In the genomic region with DNA sequence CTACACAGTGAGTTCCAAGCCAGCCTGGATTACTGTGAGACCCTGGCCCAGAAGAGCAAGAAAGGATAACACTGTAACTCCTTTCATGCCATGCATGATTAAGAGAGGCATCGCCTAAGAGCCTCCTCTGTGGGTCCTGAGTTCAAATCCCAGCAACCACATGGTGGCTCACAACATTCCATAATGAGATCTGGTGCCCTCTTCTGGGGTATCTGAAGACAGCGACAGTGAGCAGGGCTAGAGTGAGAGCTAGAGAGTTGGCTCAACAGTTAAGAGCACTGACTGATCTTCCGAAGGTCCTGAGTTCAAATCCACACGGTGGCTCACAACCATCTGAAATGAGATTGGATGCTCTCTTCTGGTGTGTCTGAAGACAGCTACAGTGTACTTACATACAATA, we compare ENCODE assay signal across 25 mouse cellular contexts. TPM values are rescaled to one million over a fixed set of nuclear protein-coding genes. Genes with fewer than 3 reads are reported as not detected.
DNase-seq lines count a peak whose midpoint lies in the region; ATAC-seq and TF ChIP-seq lines count a peak whose summit lies in the region.
"Had no signal": no experiment of that assay in that cellular context is flagged by ENCODE, and none has a peak within 500 bp of the region (broad histone marks: within the 10 kb centered on the region; RNA-seq: fewer than 3 reads in every experiment).

No protein-coding gene starts in this region.

- WGBS in cerebellum, adult 2 months, result 90% methylated on average over 4 of the region's 4 CpGs
- 99% methylated on average over 4 of the region's 4 CpGs for WGBS in kidney, postnatal 0 days

- TF ChIP-seq POLR2A in cerebellum, adult 2 months (IDR thresholded peaks at IDR 0.05; ENCODE audit: borderline replicate concordance, insufficient read depth, low read length), result no peak

- no peaks in the 10 kb centered on the region for H3K27me3 ChIP-seq in cerebellum, adult 2 months (ENCODE audit: control insufficient read depth, insufficient read depth, low read length)
- H3K27me3 ChIP-seq in kidney, postnatal 0 days (ENCODE audit: insufficient read depth, low read length), result no peaks in the 10 kb centered on the region
- H3K27me3 ChIP-seq: forebrain, embryonic 13.5 days; heart, embryonic 13.5 days; hindbrain, embryonic 15.5 days had no signal

- DNase-seq in cerebellum, adult 2 months, result no peak
- DNase-seq in cerebellum, postnatal 25 days, result no peak
- no peak for DNase-seq in kidney, postnatal 0 days (ENCODE audit: low spot score)
- no peak for DNase-seq in kidney, postnatal 36 days
- DNase-seq in ES-E14 (ENCODE audit: low read depth, low spot score), result no peak
- DNase-seq in ZHBTc4 (ENCODE audit: low read depth, low spot score), result peak; percentile 46
- DNase-seq in T-cell, adult 2 months (ENCODE audit: low spot score), result no peak
- DNase-seq in right cerebral cortex, adult 2 months (ENCODE audit: low spot score in 2 of 2), result no peak
- DNase-seq: adrenal gland, adult 2 months; adrenal gland, postnatal 36 days; cerebellum, adult 18-20 months; cerebellum, postnatal 36 days; forebrain, postnatal 0 days; gastrocnemius, postnatal 36 days; heart, adult 11 months; heart, postnatal 36 days; kidney, adult 11 months had no signal

- TF ChIP-seq CTCF in cerebellum, adult 2 months (IDR thresholded peaks at IDR 0.05; ENCODE audit: borderline replicate concordance, insufficient read depth, low read depth, low read length), result no peak
- peak; percentile 26; the same call in 1 of the 2 replicates for TF ChIP-seq CTCF in kidney, postnatal 0 days (IDR thresholded peaks at IDR 0.05; ENCODE audit: low read depth)

- in situ Hi-C loops in ES-E14 (cut with MboI; ENCODE audit: low sequenced_read_pairs in 2 of 2, unreplicated experiment in 2 of 2), result no loop called here

- no peak overlapping the region for H3K4me2 ChIP-seq in kidney, postnatal 0 days (ENCODE audit: low read length)
- H3K4me2 ChIP-seq: forebrain, embryonic 13.5 days; heart, embryonic 13.5 days; hindbrain, embryonic 15.5 days had no signal

- H3K27ac ChIP-seq in cerebellum, adult 2 months (ENCODE audit: insufficient read depth, low read length), result peak overlapping the region; percentile 95
- no peak overlapping the region for H3K27ac ChIP-seq in kidney, postnatal 0 days
- no peak overlapping the region for H3K27ac ChIP-seq in ES-E14 (ENCODE audit: insufficient read depth, low read depth, low read length, poor library complexity, severe bottlenecking)
- H3K27ac ChIP-seq: embryonic facial prominence, embryonic 10.5 days; forebrain, embryonic 13.5 days; hindbrain, embryonic 15.5 days had no signal

- no peak overlapping the region for H3K4me3 ChIP-seq in cerebellum, adult 2 months (replicated peaks; ENCODE audit: insufficient read depth, low read depth, low read length)
- no peak overlapping the region for H3K4me3 ChIP-seq in kidney, postnatal 0 days (replicated peaks; ENCODE audit: low read depth, low read length)
- H3K4me3 ChIP-seq in ES-E14 (ENCODE audit: insufficient read depth in 1 of 2, low read depth in 1 of 2, low read length in 2 of 2, poor library complexity in 1 of 2, severe bottlenecking in 1 of 2), result no peak overlapping the region
- H3K4me3 ChIP-seq: embryonic facial prominence, embryonic 10.5 days; forebrain, embryonic 13.5 days; heart, embryonic 13.5 days; hindbrain, embryonic 15.5 days had no signal

- H3K36me3 ChIP-seq in kidney, postnatal 0 days (ENCODE audit: insufficient read depth, low read length), result no peaks in the 10 kb centered on the region
- H3K36me3 ChIP-seq in ES-E14 (ENCODE audit: control insufficient read depth, insufficient read depth, low read length, poor library complexity, severe bottlenecking), result peaks cover 3% of the 10 kb centered on the region; the same call in 1 of the 2 replicates

- peaks cover 49% of the 10 kb centered on the region for H3K4me1 ChIP-seq in cerebellum, adult 2 months (ENCODE audit: control insufficient read depth, insufficient read depth, low read length)
- no peaks in the 10 kb centered on the region for H3K4me1 ChIP-seq in kidney, postnatal 0 days (replicated peaks; ENCODE audit: insufficient read depth, low read length)
- peaks cover 12 to 24% of the 10 kb centered on the region in 2 experiments for H3K4me1 ChIP-seq in ES-E14 (ENCODE audit: control insufficient read depth in 2 of 2, insufficient read depth in 2 of 2, low read length in 2 of 2, poor library complexity in 1 of 2)
- H3K4me1 ChIP-seq: embryonic facial prominence, embryonic 10.5 days; forebrain, embryonic 13.5 days had no signal

- no peak overlapping the region for H3K9ac ChIP-seq in kidney, postnatal 0 days (ENCODE audit: low read depth, low read length)
- H3K9ac ChIP-seq in ES-E14 (ENCODE audit: insufficient read depth, low read depth, low read length, poor library complexity, severe bottlenecking), result no peak overlapping the region
- H3K9ac ChIP-seq: forebrain, embryonic 13.5 days; forebrain, postnatal 0 days; heart, embryonic 13.5 days; hindbrain, embryonic 15.5 days had no signal

- no peak for ATAC-seq in kidney, postnatal 0 days (replicated peaks; ENCODE audit: low FRiP score, low read depth)
- ATAC-seq: activated CD4-positive, CD25-positive, alpha-beta regulatory T cell, adult 4 months; forebrain, embryonic 13.5 days; forebrain, postnatal 0 days had no signal

- H3K9me3 ChIP-seq in kidney, postnatal 0 days (replicated peaks; ENCODE audit: low read length), result no peaks in the 10 kb centered on the region
- H3K9me3 ChIP-seq in ES-E14 (ENCODE audit: control insufficient read depth, insufficient read depth, low read depth, low read length), result no peaks in the 10 kb centered on the region
- H3K9me3 ChIP-seq: embryonic facial prominence, embryonic 10.5 days; forebrain, embryonic 13.5 days; heart, embryonic 13.5 days; hindbrain, embryonic 15.5 days had no signal

TF ChIP-seq in ES-E14, 5 proteins besides CTCF, POLR2A, EP300 and RAD21:
- TF ChIP-seq ZNF384 (IDR thresholded peaks at IDR 0.05; ENCODE audit: low read depth, low read length) (0 out of 2 replicates have a peak, but pooled peaks have one; percentile 38), ZC3H11A (IDR thresholded peaks at IDR 0.05; ENCODE audit: borderline replicate concordance, low read depth, low read length) (no peak)
TF ChIP-seq in ES-E14: peak in this region for 1.

RNA-seq across cellular contexts. Expression of a gene that starts 6.7 kb away (rescaled TPM):
- polyA plus RNA-seq in cerebellum, adult 2 months (2012; rRNA removed), result 96.8 and 103 TPM in 2 replicates
- 72.6 and 73.2 TPM in 2 replicates for polyA plus RNA-seq in kidney, postnatal 0 days (2015; fragmentation: Nextera tagmentation; extraction: Ambion mirVana)
- total RNA-seq in ES-E14 (2012; rRNA removed), result 48.8 and 54.5 TPM in 2 replicates

RNA-seq across cellular contexts. Expression of a gene that starts 7.4 kb away (rescaled TPM):
- 43.2 and 47.6 TPM in 2 replicates for polyA plus RNA-seq in cerebellum, adult 2 months (2012; rRNA removed)
- 20.1 and 20.3 TPM in 2 replicates for polyA plus RNA-seq in kidney, postnatal 0 days (2015; fragmentation: Nextera tagmentation; extraction: Ambion mirVana)
- total RNA-seq in ES-E14 (2012; rRNA removed), result 26.4 and 29.5 TPM in 2 replicates

RNA-seq across cellular contexts. Expression of a gene that starts 23.5 kb away (rescaled TPM):
- 1.8 and 1.9 TPM in 2 replicates for polyA plus RNA-seq in cerebellum, adult 2 months (2012; rRNA removed)
- 0.82 and 1.6 TPM in 2 replicates for polyA plus RNA-seq in kidney, postnatal 0 days (2015; fragmentation: Nextera tagmentation; extraction: Ambion mirVana)
- total RNA-seq in ES-E14 (2012; rRNA removed), result 6.7 and 16.0 TPM in 2 replicates
- total RNA-seq: adrenal gland, adult 2 months; gastrocnemius, adult 18-20 months; gastrocnemius, postnatal 36 days; heart, postnatal 36 days had no signal
- polyA plus RNA-seq: activated CD4-positive, CD25-positive, alpha-beta regulatory T cell, adult 4 months; adrenal gland, adult 2 months; forebrain, embryonic 13.5 days; forebrain, postnatal 0 days; heart, postnatal 0 days had no signal

RNA-seq across cellular contexts. Expression of a gene that starts 32.5 kb away (rescaled TPM):
- polyA plus RNA-seq in cerebellum, adult 2 months (2012; rRNA removed), result 1.2 and 1.5 TPM in 2 replicates
- polyA plus RNA-seq in kidney, postnatal 0 days (2015; fragmentation: Nextera tagmentation; extraction: Ambion mirVana), result 9.9 and 10.1 TPM in 2 replicates
- 0.58 and 1.1 TPM in 2 replicates for total RNA-seq in ES-E14 (2012; rRNA removed)

RNA-seq across cellular contexts. Expression of a gene that starts 33.1 kb away (rescaled TPM):
- polyA plus RNA-seq in cerebellum, adult 2 months (2012; rRNA removed), result 0.75 and 0.90 TPM in 2 replicates
- 1.2 and 1.3 TPM in 2 replicates for polyA plus RNA-seq in kidney, postnatal 0 days (2015; fragmentation: Nextera tagmentation; extraction: Ambion mirVana)
- 2.0 and 3.0 TPM in 2 replicates for total RNA-seq in ES-E14 (2012; rRNA removed)
- total RNA-seq: gastrocnemius, adult 18-20 months; gastrocnemius, postnatal 36 days; heart, postnatal 36 days had no signal
- polyA plus RNA-seq: heart, postnatal 0 days; hindbrain, embryonic 11.5 days had no signal
